Mouse (Mus musculus): ENCODE measurements around the gene Cd164. TPM values are rescaled to one million over a fixed set of nuclear protein-coding genes. Genes with fewer than 3 reads are reported as not detected.

Gene Cd164
- polyA plus RNA-seq, 1 experiment from 2014 or later: 225 TPM

DNA sequence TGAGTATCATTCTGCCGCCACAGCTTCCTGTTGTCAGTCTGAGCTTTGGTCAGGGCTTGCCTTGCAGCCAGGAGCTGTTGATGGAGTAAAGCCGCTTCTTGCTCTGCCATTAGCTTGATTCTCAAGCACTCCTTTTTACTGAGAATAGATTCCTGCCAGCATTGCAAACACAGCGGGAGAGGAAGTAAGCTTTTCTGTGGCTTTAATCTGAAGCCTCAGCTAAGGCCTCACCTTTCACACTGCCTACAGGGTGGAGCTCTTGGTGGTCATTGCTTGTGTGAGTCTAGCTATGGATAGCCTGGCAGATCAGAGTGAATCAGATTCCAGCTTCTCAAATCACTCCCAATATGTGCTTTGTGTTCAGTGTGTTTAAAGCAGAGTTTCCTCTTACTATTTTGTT, 33.1 kb downstream of the Cd164 start:
- Histone ChIP-seq H3K4me1 (ENCODE audit: control insufficient read depth in 2 of 2, insufficient read depth in 2 of 2, low read length in 2 of 2) (peaks cover 8 to 10% of the 10 kb centered on the region in 2 experiments; a peak in 3 of 4 replicates), H3K27me3 (ENCODE audit: control insufficient read depth, insufficient read depth, low read length) (no peaks in the 10 kb centered on the region), H3K36me3 (ENCODE audit: control insufficient read depth, insufficient read depth, low read length) (no peaks in the 10 kb centered on the region), H3K9ac (ENCODE audit: low read length) (no peak overlapping the region), H3K4me2 (ENCODE audit: low read length) (no peak overlapping the region), H3K9me3 (ENCODE audit: control insufficient read depth, low read length) (peaks cover 13% of the 10 kb centered on the region), H3K4me3 (ENCODE audit: control insufficient read depth in 1 of 2, insufficient read depth in 1 of 2, low read depth in 1 of 2, low read length in 2 of 2) (no peak overlapping the region), H3K27ac (replicated peaks in 1 of 2; ENCODE audit: control insufficient read depth in 1 of 2, insufficient read depth in 1 of 2, low read depth in 2 of 2, low read length in 2 of 2) (no peak overlapping the region)
- 36% methylated on average over 3 of the region's 3 CpGs for WGBS
- ATAC-seq (ENCODE audit: insufficient number of reproducible peaks, insufficient read depth, low FRiP score, low read depth): no peak

DNA sequence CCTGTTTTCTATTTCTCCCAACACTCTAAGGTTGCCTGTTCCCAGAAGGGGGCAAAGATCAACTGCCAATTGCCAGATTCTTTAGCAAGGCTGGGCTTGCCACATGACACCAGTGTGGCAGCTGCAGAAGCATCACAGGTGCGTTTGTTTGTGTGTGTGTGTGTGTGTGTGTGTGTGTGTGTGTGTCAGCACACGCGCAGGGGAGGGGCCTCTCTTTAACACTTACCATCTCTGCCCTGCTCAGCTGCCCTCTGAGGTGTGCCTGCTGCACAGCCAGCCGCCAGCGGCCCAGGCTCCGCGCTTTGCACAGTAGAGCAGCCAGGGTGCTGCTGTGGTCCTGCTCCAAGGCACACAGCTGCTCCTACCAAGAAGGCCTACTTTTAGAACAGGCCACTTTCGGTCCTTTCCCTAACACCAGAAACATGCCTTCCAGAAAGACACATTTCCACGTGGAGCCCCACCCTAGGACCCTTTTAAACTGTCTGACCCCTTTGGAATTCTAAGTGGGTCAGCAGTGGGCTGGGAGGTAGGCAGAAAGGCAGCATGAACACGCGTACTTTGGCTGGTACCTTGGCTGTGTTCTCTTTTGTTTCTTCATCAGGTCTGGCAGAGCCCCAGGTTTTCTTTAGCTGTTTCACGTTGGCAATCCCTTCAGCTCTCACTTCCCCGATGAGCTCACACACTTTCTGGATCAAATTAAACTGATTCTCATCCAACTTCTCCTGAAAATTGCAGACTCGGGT, 33.8 kb downstream of the Cd164 start:
- H3K4me1 ChIP-seq (ENCODE audit: control insufficient read depth in 2 of 2, insufficient read depth in 2 of 2, low read length in 2 of 2): peaks cover 8 to 10% of the 10 kb centered on the region in 2 experiments; a peak in 3 of 4 replicates
- no peak overlapping the region for H3K4me2 ChIP-seq (ENCODE audit: low read length)
- ATAC-seq (ENCODE audit: insufficient number of reproducible peaks, insufficient read depth, low FRiP score, low read depth): no peak
- H3K27me3 ChIP-seq (ENCODE audit: control insufficient read depth, insufficient read depth, low read length): no peaks in the 10 kb centered on the region
- 0 out of 2 replicates have a peak overlapping the region, but pooled peaks have one; percentile 13 for H3K9ac ChIP-seq (ENCODE audit: low read length)
- no peak overlapping the region for H3K4me3 ChIP-seq (ENCODE audit: control insufficient read depth in 1 of 2, insufficient read depth in 1 of 2, low read depth in 1 of 2, low read length in 2 of 2)
- H3K9me3 ChIP-seq (ENCODE audit: control insufficient read depth, low read length): peaks cover 13% of the 10 kb centered on the region
- H3K36me3 ChIP-seq (ENCODE audit: control insufficient read depth, insufficient read depth, low read length): no peaks in the 10 kb centered on the region
- peak overlapping the region in 1 of 2 experiments; percentile 5; a peak in 2 of 4 replicates for H3K27ac ChIP-seq (replicated peaks in 1 of 2; ENCODE audit: control insufficient read depth in 1 of 2, insufficient read depth in 1 of 2, low read depth in 2 of 2, low read length in 2 of 2)
- 41% methylated on average over 14 of the region's 14 CpGs for WGBS

DNA sequence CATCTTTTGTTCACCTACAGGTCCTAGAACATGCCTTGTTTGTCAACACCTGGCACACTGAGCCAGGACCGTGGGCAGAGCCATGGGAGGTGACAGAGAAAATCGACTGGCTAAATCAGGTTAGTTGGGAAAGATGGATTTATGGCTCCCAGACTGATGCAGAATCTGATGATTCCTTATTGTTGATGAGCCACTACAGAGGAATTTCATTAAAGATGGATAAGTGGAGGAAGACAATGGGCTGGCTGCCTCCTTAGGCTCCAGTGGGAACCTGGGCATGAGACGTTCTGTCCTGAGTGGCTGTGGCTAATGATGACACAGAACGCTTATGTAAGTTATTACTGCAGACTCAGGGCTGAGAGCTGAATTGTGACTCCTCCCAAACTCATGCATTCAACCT, 34.5 kb downstream of the Cd164 start:
- Histone ChIP-seq H3K4me1 (ENCODE audit: control insufficient read depth in 2 of 2, insufficient read depth in 2 of 2, low read length in 2 of 2) (peaks cover 8 to 10% of the 10 kb centered on the region in 2 experiments; a peak in 3 of 4 replicates), H3K4me2 (ENCODE audit: low read length) (no peak overlapping the region), H3K9ac (ENCODE audit: low read length) (no peak overlapping the region), H3K27ac (replicated peaks in 1 of 2; ENCODE audit: control insufficient read depth in 1 of 2, insufficient read depth in 1 of 2, low read depth in 2 of 2, low read length in 2 of 2) (no peak overlapping the region), H3K4me3 (ENCODE audit: control insufficient read depth in 1 of 2, insufficient read depth in 1 of 2, low read depth in 1 of 2, low read length in 2 of 2) (no peak overlapping the region), H3K9me3 (ENCODE audit: control insufficient read depth, low read length) (peaks cover 10% of the 10 kb centered on the region), H3K27me3 (ENCODE audit: control insufficient read depth, insufficient read depth, low read length) (no peaks in the 10 kb centered on the region), H3K36me3 (ENCODE audit: control insufficient read depth, insufficient read depth, low read length) (no peaks in the 10 kb centered on the region)
- ATAC-seq (ENCODE audit: insufficient number of reproducible peaks, insufficient read depth, low FRiP score, low read depth): no peak
- WGBS: 80% methylated on average over 4 of the region's 4 CpGs

DNA sequence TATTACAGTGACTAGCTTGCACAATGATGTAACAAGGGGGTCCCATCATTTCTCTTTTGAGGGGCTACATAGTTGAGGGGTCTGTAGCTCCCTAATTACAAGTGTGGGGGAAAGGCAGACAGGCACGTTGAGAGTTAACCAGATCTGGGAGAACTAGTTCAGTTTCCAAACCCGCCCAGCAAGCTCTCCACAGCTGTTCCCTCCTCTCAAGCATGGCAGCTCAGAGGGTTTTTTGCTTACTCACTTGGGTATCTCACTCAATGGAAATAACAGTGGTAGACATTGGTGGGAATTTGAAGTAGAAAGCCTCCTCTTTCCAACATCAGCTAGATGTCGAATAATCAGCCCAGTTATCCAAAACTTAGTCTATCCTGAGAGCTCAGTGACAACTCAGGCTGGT, 35.9 kb downstream of the Cd164 start:
- Histone ChIP-seq H3K9me3 (ENCODE audit: control insufficient read depth, low read length) (peaks cover 4% of the 10 kb centered on the region; the same call in 1 of the 2 replicates), H3K4me1 (ENCODE audit: control insufficient read depth in 2 of 2, insufficient read depth in 2 of 2, low read length in 2 of 2) (peaks cover 8 to 10% of the 10 kb centered on the region in 2 experiments; a peak in 3 of 4 replicates), H3K4me2 (ENCODE audit: low read length) (no peak overlapping the region), H3K27ac (replicated peaks in 1 of 2; ENCODE audit: control insufficient read depth in 1 of 2, insufficient read depth in 1 of 2, low read depth in 2 of 2, low read length in 2 of 2) (no peak overlapping the region), H3K4me3 (ENCODE audit: control insufficient read depth in 1 of 2, insufficient read depth in 1 of 2, low read depth in 1 of 2, low read length in 2 of 2) (no peak overlapping the region), H3K27me3 (ENCODE audit: control insufficient read depth, insufficient read depth, low read length) (no peaks in the 10 kb centered on the region), H3K9ac (ENCODE audit: low read length) (no peak overlapping the region), H3K36me3 (ENCODE audit: control insufficient read depth, insufficient read depth, low read length) (no peaks in the 10 kb centered on the region)
- 82% methylated on average over 3 of the region's 3 CpGs for WGBS
- no peak for ATAC-seq (ENCODE audit: insufficient number of reproducible peaks, insufficient read depth, low FRiP score, low read depth)

DNA sequence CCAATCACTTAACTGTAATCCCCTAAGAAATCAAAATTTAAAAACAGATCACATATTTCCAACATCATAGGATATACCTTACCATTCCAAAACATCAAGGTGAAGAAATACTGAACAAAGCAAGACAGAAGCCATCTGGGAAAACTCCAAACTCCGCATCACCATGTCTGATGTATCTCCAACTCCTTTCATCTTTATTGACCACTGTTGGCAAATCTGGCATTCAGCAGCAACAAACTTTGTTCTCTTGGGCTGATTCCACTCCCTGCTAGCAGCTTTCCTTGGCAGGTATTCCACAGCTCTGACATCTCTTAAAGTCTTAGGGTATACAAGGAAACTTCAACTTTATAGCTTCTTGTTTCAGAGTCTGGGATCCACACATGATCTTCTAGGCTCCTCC, 39.2 kb downstream of the Cd164 start:
- H3K4me3 ChIP-seq (ENCODE audit: control insufficient read depth in 1 of 2, insufficient read depth in 1 of 2, low read depth in 1 of 2, low read length in 2 of 2): no peak overlapping the region
- WGBS: 86% methylated on average over 1 of the region's 1 CpGs
- peaks cover 6 to 16% of the 10 kb centered on the region in 2 experiments; a peak in 3 of 4 replicates for H3K4me1 ChIP-seq (ENCODE audit: control insufficient read depth in 2 of 2, insufficient read depth in 2 of 2, low read length in 2 of 2)
- no peak overlapping the region for H3K27ac ChIP-seq (replicated peaks in 1 of 2; ENCODE audit: control insufficient read depth in 1 of 2, insufficient read depth in 1 of 2, low read depth in 2 of 2, low read length in 2 of 2)
- H3K9me3 ChIP-seq (ENCODE audit: control insufficient read depth, low read length): peaks cover 14% of the 10 kb centered on the region
- H3K36me3 ChIP-seq (ENCODE audit: control insufficient read depth, insufficient read depth, low read length): no peaks in the 10 kb centered on the region
- no peak overlapping the region for H3K4me2 ChIP-seq (ENCODE audit: low read length)
- no peak for ATAC-seq (ENCODE audit: insufficient number of reproducible peaks, insufficient read depth, low FRiP score, low read depth)
- H3K9ac ChIP-seq (ENCODE audit: low read length): no peak overlapping the region
- no peaks in the 10 kb centered on the region for H3K27me3 ChIP-seq (ENCODE audit: control insufficient read depth, insufficient read depth, low read length)

DNA sequence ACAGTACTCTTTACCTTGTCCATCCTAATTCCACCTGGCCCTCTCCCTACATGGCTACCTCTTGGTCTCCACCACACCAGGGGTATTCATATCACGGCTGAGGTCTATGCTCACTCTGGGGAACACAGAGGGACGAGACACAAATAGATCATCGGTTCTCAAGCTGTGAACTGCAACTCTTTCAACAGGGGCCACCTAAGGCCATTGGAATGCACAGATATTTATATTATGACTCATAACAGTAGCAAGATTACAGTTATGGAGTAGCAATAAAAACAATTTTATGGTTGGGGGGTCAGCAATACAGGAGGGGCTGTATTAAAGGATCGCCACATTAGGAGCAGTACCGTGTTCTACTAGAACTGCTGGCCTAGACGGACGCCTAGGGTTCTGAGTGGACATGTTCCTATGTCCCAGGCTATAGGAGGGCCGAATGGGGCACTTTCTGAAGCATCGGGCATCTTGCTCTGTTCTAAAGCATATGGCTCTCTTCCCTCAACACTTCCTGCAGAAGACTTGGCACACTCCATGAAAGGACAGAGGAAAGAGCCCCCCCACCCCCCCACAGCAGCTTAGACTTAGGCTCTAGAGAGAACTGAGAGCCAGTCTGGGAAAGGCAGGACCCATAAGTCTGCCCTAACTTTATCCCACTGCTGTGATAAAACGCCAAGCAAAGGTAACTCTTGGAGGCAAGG, 42.6 kb downstream of the Cd164 start:
- H3K4me2 ChIP-seq (ENCODE audit: low read length): no peak overlapping the region
- peaks cover 14% of the 10 kb centered on the region for H3K9me3 ChIP-seq (ENCODE audit: control insufficient read depth, low read length)
- ATAC-seq (ENCODE audit: insufficient number of reproducible peaks, insufficient read depth, low FRiP score, low read depth): no peak
- no peaks in the 10 kb centered on the region for H3K27me3 ChIP-seq (ENCODE audit: control insufficient read depth, insufficient read depth, low read length)
- H3K9ac ChIP-seq (ENCODE audit: low read length): no peak overlapping the region
- no peaks in the 10 kb centered on the region for H3K36me3 ChIP-seq (ENCODE audit: control insufficient read depth, insufficient read depth, low read length)
- peaks cover 15 to 19% of the 10 kb centered on the region in 2 experiments; a peak in 3 of 4 replicates for H3K4me1 ChIP-seq (ENCODE audit: control insufficient read depth in 2 of 2, insufficient read depth in 2 of 2, low read length in 2 of 2)
- no peak overlapping the region for H3K27ac ChIP-seq (replicated peaks in 1 of 2; ENCODE audit: control insufficient read depth in 1 of 2, insufficient read depth in 1 of 2, low read depth in 2 of 2, low read length in 2 of 2)
- 62% methylated on average over 10 of the region's 10 CpGs for WGBS
- H3K4me3 ChIP-seq (ENCODE audit: control insufficient read depth in 1 of 2, insufficient read depth in 1 of 2, low read depth in 1 of 2, low read length in 2 of 2): no peak overlapping the region

DNA sequence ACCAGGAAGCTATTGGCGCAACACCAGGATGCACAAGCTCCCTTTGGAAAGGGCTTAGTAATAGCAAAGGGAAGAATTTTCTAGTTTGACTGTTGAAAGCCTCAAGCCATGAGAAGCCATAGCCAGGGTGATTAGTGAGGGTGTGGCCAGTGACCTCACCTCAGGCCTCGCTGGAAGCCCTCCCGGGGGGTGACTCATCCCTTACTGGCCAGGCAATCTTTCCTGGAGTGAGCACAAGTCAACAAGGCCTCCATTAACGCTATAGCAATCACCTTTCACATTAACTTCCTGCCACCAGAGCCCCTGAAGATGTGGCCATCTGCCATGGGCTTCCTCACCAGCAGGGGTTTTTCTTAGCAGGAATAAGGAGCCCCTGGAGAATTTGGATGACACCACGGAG, 45.9 kb downstream of the Cd164 start:
- no peaks in the 10 kb centered on the region for H3K27me3 ChIP-seq (ENCODE audit: control insufficient read depth, insufficient read depth, low read length)
- H3K4me3 ChIP-seq (ENCODE audit: control insufficient read depth in 1 of 2, insufficient read depth in 1 of 2, low read depth in 1 of 2, low read length in 2 of 2): no peak overlapping the region
- no peak overlapping the region; the same call in 1 of the 2 replicates for H3K9ac ChIP-seq (ENCODE audit: low read length)
- H3K4me2 ChIP-seq (ENCODE audit: low read length): no peak overlapping the region
- H3K27ac ChIP-seq (replicated peaks in 1 of 2; ENCODE audit: control insufficient read depth in 1 of 2, insufficient read depth in 1 of 2, low read depth in 2 of 2, low read length in 2 of 2): no peak overlapping the region
- peaks cover 15 to 19% of the 10 kb centered on the region in 2 experiments; a peak in 3 of 4 replicates for H3K4me1 ChIP-seq (ENCODE audit: control insufficient read depth in 2 of 2, insufficient read depth in 2 of 2, low read length in 2 of 2)
- WGBS: 16% methylated on average over 5 of the region's 5 CpGs
- no peaks in the 10 kb centered on the region for H3K36me3 ChIP-seq (ENCODE audit: control insufficient read depth, insufficient read depth, low read length)
- H3K9me3 ChIP-seq (ENCODE audit: control insufficient read depth, low read length): peaks cover 9% of the 10 kb centered on the region
- no peak for ATAC-seq (ENCODE audit: insufficient number of reproducible peaks, insufficient read depth, low FRiP score, low read depth)

Measured in heart, embryonic 14.5 days (tissue).